Mouse (Mus musculus): ENCODE data around the gene Polr3f. TPM values are rescaled to one million over a fixed set of nuclear protein-coding genes. Genes with fewer than 3 reads are reported as not detected.

The Polr3f gene
- 34.2 and 36.9 TPM in 2 replicates for polyA plus RNA-seq (2014; fragmentation: Nextera tagmentation; extraction: Ambion mirVana)

GRCm38 (mm10) chr2:144526981-144527820, at the start of gene Polr3f, which contains the start of gene Dzank1:
Polr3f (plus strand) TSS chr2:144527718.
Dzank1 (minus strand) TSS chr2:144527414.
- H3K27ac ChIP-seq (ENCODE audit: low read depth, low read length), result peak within 1 kb of the TSS; percentile 89
- peaks cover 3% of the 10 kb centered on the region; the same call in 1 of the 2 replicates for H3K4me1 ChIP-seq (replicated peaks; ENCODE audit: control insufficient read depth, insufficient read depth, low read length)
- H3K4me3 ChIP-seq (ENCODE audit: low read depth, low read length), result peak within 1 kb of the TSS; percentile 90
- H3K9ac ChIP-seq (ENCODE audit: low read length), result peak within 1 kb of the TSS; percentile 82
- no peaks in the 10 kb centered on the region for H3K9me3 ChIP-seq (ENCODE audit: control insufficient read depth, low read length)
- DNase-seq (ENCODE audit: low spot score) (peak; percentile 97), ATAC-seq (replicated peaks; ENCODE audit: low FRiP score) (peak; percentile 98)
- H3K27me3 ChIP-seq (ENCODE audit: control insufficient read depth, insufficient read depth, low read length), result no peaks in the 10 kb centered on the region
- H3K36me3 ChIP-seq (ENCODE audit: control insufficient read depth, insufficient read depth, low read length), result no peaks in the 10 kb centered on the region
- under 1% methylated on average over 56 of the region's 56 CpGs for WGBS
- H3K4me2 ChIP-seq (ENCODE audit: low read depth, low read length, severe bottlenecking), result peak within 1 kb of the TSS; percentile 50

GRCm38 (mm10) chr2:144479421-144479820, 48.1 kb upstream of the Polr3f start:
- H3K36me3 ChIP-seq (ENCODE audit: control insufficient read depth, insufficient read depth, low read length), result no peaks in the 10 kb centered on the region
- no peak overlapping the region for H3K27ac ChIP-seq (ENCODE audit: low read depth, low read length)
- 76% methylated on average over 2 of the region's 2 CpGs for WGBS
- no peaks in the 10 kb centered on the region for H3K27me3 ChIP-seq (ENCODE audit: control insufficient read depth, insufficient read depth, low read length)
- H3K4me3 ChIP-seq (ENCODE audit: low read depth, low read length), result no peak overlapping the region
- ATAC-seq (replicated peaks; ENCODE audit: low FRiP score), result no peak
- H3K9me3 ChIP-seq (ENCODE audit: control insufficient read depth, low read length), result no peaks in the 10 kb centered on the region
- no peaks in the 10 kb centered on the region for H3K4me1 ChIP-seq (replicated peaks; ENCODE audit: control insufficient read depth, insufficient read depth, low read length)
- DNase-seq (ENCODE audit: low spot score), result no peak
- no peak overlapping the region for H3K9ac ChIP-seq (ENCODE audit: low read length)
- H3K4me2 ChIP-seq (ENCODE audit: low read depth, low read length, severe bottlenecking), result no peak overlapping the region

- Histone ChIP-seq H3K9me3 (ENCODE audit: control insufficient read depth, low read length) (no peaks in the 10 kb centered on the region), H3K36me3 (ENCODE audit: control insufficient read depth, insufficient read depth, low read length) (no peaks in the 10 kb centered on the region), H3K4me1 (replicated peaks; ENCODE audit: control insufficient read depth, insufficient read depth, low read length) (no peaks in the 10 kb centered on the region), H3K4me2 (ENCODE audit: low read depth, low read length, severe bottlenecking) (no peak overlapping the region), H3K27me3 (ENCODE audit: control insufficient read depth, insufficient read depth, low read length) (no peaks in the 10 kb centered on the region), H3K4me3 (ENCODE audit: low read depth, low read length) (no peak overlapping the region), H3K27ac (ENCODE audit: low read depth, low read length) (no peak overlapping the region), H3K9ac (ENCODE audit: low read length) (no peak overlapping the region)
- WGBS, result 78% methylated on average over 1 of the region's 1 CpGs
- ATAC-seq (replicated peaks; ENCODE audit: low FRiP score) (no peak), DNase-seq (ENCODE audit: low spot score) (no peak)
These were observed 43.4 kb upstream of the Polr3f start for GRCm38 (mm10) chr2:144484084-144484483.

GRCm38 (mm10) chr2:144485439-144485838, 42.1 kb upstream of the Polr3f start:
- ATAC-seq (replicated peaks; ENCODE audit: low FRiP score) (no peak), DNase-seq (ENCODE audit: low spot score) (no peak)
- no peaks in the 10 kb centered on the region for H3K4me1 ChIP-seq (replicated peaks; ENCODE audit: control insufficient read depth, insufficient read depth, low read length)
- no peak overlapping the region for H3K27ac ChIP-seq (ENCODE audit: low read depth, low read length)
- no peak overlapping the region for H3K4me3 ChIP-seq (ENCODE audit: low read depth, low read length)
- no peaks in the 10 kb centered on the region for H3K36me3 ChIP-seq (ENCODE audit: control insufficient read depth, insufficient read depth, low read length)
- H3K4me2 ChIP-seq (ENCODE audit: low read depth, low read length, severe bottlenecking), result no peak overlapping the region
- 90% methylated on average over 7 of the region's 7 CpGs for WGBS
- no peaks in the 10 kb centered on the region for H3K9me3 ChIP-seq (ENCODE audit: control insufficient read depth, low read length)
- no peaks in the 10 kb centered on the region for H3K27me3 ChIP-seq (ENCODE audit: control insufficient read depth, insufficient read depth, low read length)
- no peak overlapping the region for H3K9ac ChIP-seq (ENCODE audit: low read length)

- Histone ChIP-seq H3K27ac (ENCODE audit: low read depth, low read length) (no peak overlapping the region), H3K9me3 (ENCODE audit: control insufficient read depth, low read length) (no peaks in the 10 kb centered on the region), H3K4me1 (replicated peaks; ENCODE audit: control insufficient read depth, insufficient read depth, low read length) (no peaks in the 10 kb centered on the region), H3K27me3 (ENCODE audit: control insufficient read depth, insufficient read depth, low read length) (no peaks in the 10 kb centered on the region), H3K4me3 (ENCODE audit: low read depth, low read length) (no peak overlapping the region), H3K4me2 (ENCODE audit: low read depth, low read length, severe bottlenecking) (no peak overlapping the region), H3K9ac (ENCODE audit: low read length) (no peak overlapping the region), H3K36me3 (ENCODE audit: control insufficient read depth, insufficient read depth, low read length) (no peaks in the 10 kb centered on the region)
- no peak for DNase-seq (ENCODE audit: low spot score)
- ATAC-seq (replicated peaks; ENCODE audit: low FRiP score), result no peak
- 81% methylated on average over 6 of the region's 6 CpGs for WGBS
These were observed 40.0 kb upstream of the Polr3f start for GRCm38 (mm10) chr2:144487476-144487875.

- DNase-seq (ENCODE audit: low spot score) (no peak), ATAC-seq (replicated peaks; ENCODE audit: low FRiP score) (no peak)
- no peak overlapping the region for H3K9ac ChIP-seq (ENCODE audit: low read length)
- H3K4me1 ChIP-seq (replicated peaks; ENCODE audit: control insufficient read depth, insufficient read depth, low read length), result no peaks in the 10 kb centered on the region
- no peak overlapping the region for H3K27ac ChIP-seq (ENCODE audit: low read depth, low read length)
- no peak overlapping the region for H3K4me3 ChIP-seq (ENCODE audit: low read depth, low read length)
- H3K27me3 ChIP-seq (ENCODE audit: control insufficient read depth, insufficient read depth, low read length), result no peaks in the 10 kb centered on the region
- H3K4me2 ChIP-seq (ENCODE audit: low read depth, low read length, severe bottlenecking), result no peak overlapping the region
- 87% methylated on average over 5 of the region's 5 CpGs for WGBS
- no peaks in the 10 kb centered on the region for H3K36me3 ChIP-seq (ENCODE audit: control insufficient read depth, insufficient read depth, low read length)
- no peaks in the 10 kb centered on the region for H3K9me3 ChIP-seq (ENCODE audit: control insufficient read depth, low read length)
These were observed 38.2 kb upstream of the Polr3f start for GRCm38 (mm10) chr2:144489342-144489741.

- Histone ChIP-seq H3K9ac (ENCODE audit: low read length) (no peak overlapping the region), H3K27ac (ENCODE audit: low read depth, low read length) (no peak overlapping the region), H3K9me3 (ENCODE audit: control insufficient read depth, low read length) (no peaks in the 10 kb centered on the region), H3K36me3 (ENCODE audit: control insufficient read depth, insufficient read depth, low read length) (no peaks in the 10 kb centered on the region), H3K4me2 (ENCODE audit: low read depth, low read length, severe bottlenecking) (no peak overlapping the region), H3K4me1 (replicated peaks; ENCODE audit: control insufficient read depth, insufficient read depth, low read length) (no peaks in the 10 kb centered on the region), H3K27me3 (ENCODE audit: control insufficient read depth, insufficient read depth, low read length) (no peaks in the 10 kb centered on the region), H3K4me3 (ENCODE audit: low read depth, low read length) (no peak overlapping the region)
- ATAC-seq (replicated peaks; ENCODE audit: low FRiP score), result no peak
- WGBS, result 93% methylated on average over 6 of the region's 6 CpGs
- no peak for DNase-seq (ENCODE audit: low spot score)
These were observed 25.4 kb upstream of the Polr3f start for GRCm38 (mm10) chr2:144502134-144502533.

GRCm38 (mm10) chr2:144514619-144515018, 12.9 kb upstream of the Polr3f start:
- WGBS, result 80% methylated on average over 3 of the region's 3 CpGs
- Histone ChIP-seq H3K27ac (ENCODE audit: low read depth, low read length) (no peak overlapping the region), H3K36me3 (ENCODE audit: control insufficient read depth, insufficient read depth, low read length) (no peaks in the 10 kb centered on the region), H3K9me3 (ENCODE audit: control insufficient read depth, low read length) (no peaks in the 10 kb centered on the region), H3K4me3 (ENCODE audit: low read depth, low read length) (no peak overlapping the region), H3K9ac (ENCODE audit: low read length) (no peak overlapping the region), H3K27me3 (ENCODE audit: control insufficient read depth, insufficient read depth, low read length) (no peaks in the 10 kb centered on the region), H3K4me1 (replicated peaks; ENCODE audit: control insufficient read depth, insufficient read depth, low read length) (no peaks in the 10 kb centered on the region), H3K4me2 (ENCODE audit: low read depth, low read length, severe bottlenecking) (no peak overlapping the region)
- ATAC-seq (replicated peaks; ENCODE audit: low FRiP score), result no peak
- no peak for DNase-seq (ENCODE audit: low spot score)

GRCm38 (mm10) chr2:144519772-144520171, 7.7 kb upstream of the Polr3f start:
- DNase-seq (ENCODE audit: low spot score), result no peak
- no peak overlapping the region for H3K27ac ChIP-seq (ENCODE audit: low read depth, low read length)
- no peaks in the 10 kb centered on the region for H3K4me1 ChIP-seq (replicated peaks; ENCODE audit: control insufficient read depth, insufficient read depth, low read length)
- ATAC-seq (replicated peaks; ENCODE audit: low FRiP score), result no peak
- no peak overlapping the region for H3K9ac ChIP-seq (ENCODE audit: low read length)
- H3K36me3 ChIP-seq (ENCODE audit: control insufficient read depth, insufficient read depth, low read length), result no peaks in the 10 kb centered on the region
- no peak overlapping the region for H3K4me3 ChIP-seq (ENCODE audit: low read depth, low read length)
- H3K9me3 ChIP-seq (ENCODE audit: control insufficient read depth, low read length), result no peaks in the 10 kb centered on the region
- 77% methylated on average over 3 of the region's 3 CpGs for WGBS
- H3K27me3 ChIP-seq (ENCODE audit: control insufficient read depth, insufficient read depth, low read length), result no peaks in the 10 kb centered on the region
- H3K4me2 ChIP-seq (ENCODE audit: low read depth, low read length, severe bottlenecking), result no peak overlapping the region
